10 mouse cellular contexts compared by ENCODE assay signal in genomic region chr17:61301984-61302383, GRCm38 (mm10).
DNase-seq lines count a peak whose midpoint lies in the region; ATAC-seq lines count a peak whose summit lies in the region.
"Had no signal": no experiment of that assay in that cellular context is flagged by ENCODE, and none has a peak within 500 bp of the region (broad histone marks: within the 10 kb centered on the region; RNA-seq: fewer than 3 reads in every experiment).

No protein-coding gene starts in this region.

- H3K36me3 ChIP-seq in intestine, embryonic 16.5 days (ENCODE audit: control insufficient read depth, insufficient read depth, low read length) = no peaks in the 10 kb centered on the region

- DNase-seq in frontal cortex, postnatal 10 days (ENCODE audit: low spot score in 2 of 2) = peak; percentile 8 to 9
- no peak for DNase-seq in frontal cortex, adult 2 months (ENCODE audit: extremely low spot score in 1 of 2, low spot score in 1 of 2)
- DNase-seq in 416B (ENCODE audit: low read depth) = peak; percentile 10
- peak; percentile 21 to 22 for DNase-seq in cerebellum, postnatal 36 days
- peak; percentile 14 for DNase-seq in kidney, postnatal 14 days
- DNase-seq in adrenal gland, adult 2 months = no peak
- DNase-seq: adrenal gland, postnatal 14 days; lung, embryonic 14.5 days had no signal

- no peak overlapping the region for H3K27ac ChIP-seq in intestine, embryonic 16.5 days (ENCODE audit: low read length)

- no peaks in the 10 kb centered on the region for H3K27me3 ChIP-seq in intestine, embryonic 16.5 days (replicated peaks; ENCODE audit: control insufficient read depth, insufficient read depth, low read length)

- no peak overlapping the region for H3K4me3 ChIP-seq in intestine, embryonic 16.5 days (ENCODE audit: low read length)

- H3K9ac ChIP-seq in intestine, embryonic 16.5 days (ENCODE audit: low read depth, low read length) = no peak overlapping the region
- H3K9ac ChIP-seq: lung, embryonic 14.5 days had no signal

- no peak overlapping the region for H3K4me2 ChIP-seq in intestine, embryonic 16.5 days (ENCODE audit: low read depth, low read length)
- H3K4me2 ChIP-seq: lung, embryonic 14.5 days had no signal

- 50% methylated on average over 1 of the region's 1 CpGs for WGBS in intestine, embryonic 16.5 days

- no peaks in the 10 kb centered on the region for H3K4me1 ChIP-seq in intestine, embryonic 16.5 days (ENCODE audit: control insufficient read depth, insufficient read depth, low read length)

- no peak for ATAC-seq in activated CD4-positive, CD25-positive, alpha-beta regulatory T cell, adult 4 months
- ATAC-seq in intestine, embryonic 16.5 days = no peak

- H3K9me3 ChIP-seq in intestine, embryonic 16.5 days (ENCODE audit: control insufficient read depth, low read length) = no peaks in the 10 kb centered on the region

Comparison
In these comparisons a context has a peak if more than half of its experiments do, and no peak if none do; other contexts are left out.
1. DNase-seq: peak in frontal cortex, postnatal 10 days (2 of 2), 416B (single experiment), cerebellum, postnatal 36 days (2 of 2) and kidney, postnatal 14 days (single experiment); none in frontal cortex, adult 2 months (0 of 2) and adrenal gland, adult 2 months (single experiment).